Mouse (Mus musculus) common myeloid progenitor, adult 5-6 weeks (primary cell): ENCODE results near the gene Dpy30. TPM values are rescaled to one million over a fixed set of nuclear protein-coding genes. Genes with fewer than 3 reads are reported as not detected.
"Not testable (repeated sequence)": the region's sequence is repeated elsewhere in the genome, so short reads cannot be mapped to it uniquely, and the experiment has no call there.

ENCODE experiments used
- ATAC-seq: replicated peaks from 2 replicates; pipeline ENCODE4 v1.8.0; 2016; ENCODE audit warnings: low read depth, mild to moderate bottlenecking, moderate TSS enrichment, inconsistent platforms; ENCODE audit not compliant: poor library complexity, severe bottlenecking
- total RNA-seq: library from RNA; stranded (forward); fragments of 200-1000, 187-1606 nt; gene quantifications from 2 replicates; pipeline ENCODE4 v1.2.3, GENCODE M21; 2017

Dpy30 gene
- 107 and 148 TPM in 2 replicates for total RNA-seq

DNA sequence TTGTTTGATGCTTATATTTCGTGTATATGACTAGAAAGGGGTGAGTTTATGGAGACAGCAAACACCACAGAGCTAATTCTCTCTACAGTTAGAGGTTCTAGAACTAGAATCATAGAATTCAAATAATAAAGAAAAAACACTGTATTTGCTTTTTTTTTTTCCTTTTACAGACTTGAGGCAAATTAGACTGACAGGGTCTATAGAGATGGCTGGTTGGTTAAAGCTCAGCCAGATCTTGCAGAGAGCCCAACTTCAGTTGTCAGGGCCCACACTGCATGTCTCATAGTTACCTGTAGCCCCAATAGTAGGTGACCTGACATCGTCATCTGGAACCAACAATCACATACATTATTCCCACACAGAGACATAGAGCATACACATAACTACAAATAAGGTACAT, at the start of gene Dpy30:
Dpy30 (minus strand) TSS at position 101 of the 400 bp plus-strand sequence.
- ATAC-seq = no peak

DNA sequence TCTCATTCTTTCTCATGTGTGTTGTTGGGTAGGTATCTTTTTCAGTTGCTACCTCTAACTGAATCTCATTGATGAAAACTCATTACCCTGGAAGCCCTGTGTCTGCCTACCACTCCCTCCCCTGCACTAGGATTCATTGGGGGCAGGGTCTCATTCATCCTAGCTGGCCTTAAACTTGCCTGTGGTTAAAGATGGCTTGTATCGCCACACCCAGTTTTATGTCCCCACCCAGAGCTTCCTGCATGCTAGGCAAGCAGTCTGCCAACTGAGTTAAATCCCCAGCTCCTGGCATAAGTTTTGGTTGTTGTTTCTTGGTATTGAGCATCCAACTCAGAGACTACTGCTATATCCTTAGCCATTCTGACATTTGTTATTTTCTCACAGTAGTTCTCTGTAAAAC, 39.8 kb upstream of the Dpy30 start:
- ATAC-seq = peak; percentile 60; the same call in 1 of the 2 replicates

DNA sequence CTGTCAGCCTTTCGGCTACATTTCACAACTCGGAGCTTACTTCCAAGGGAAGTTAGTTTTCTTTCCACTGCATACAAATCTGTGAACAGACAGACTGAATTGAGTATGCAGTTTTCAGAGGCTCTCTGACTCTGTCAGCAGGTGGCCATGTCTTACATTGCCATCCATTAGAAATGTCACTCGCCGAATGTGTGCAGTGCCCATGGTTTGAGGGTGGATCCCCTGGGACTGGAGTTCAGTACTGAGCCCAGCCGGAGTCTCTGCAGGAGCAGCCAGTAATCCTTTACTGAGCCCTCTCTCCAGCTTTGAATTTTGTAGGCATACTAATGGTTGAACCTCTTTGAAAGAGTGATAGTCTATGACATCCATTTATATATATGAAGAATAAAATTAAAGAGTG, 17.4 kb upstream of the Dpy30 start:
- ATAC-seq = no peak

GRCm38 (mm10) chr17:74338937-74339804, 15.4 kb upstream of the Dpy30 start, which contains the start of gene Spast:
TSS of gene Spast (plus strand) at chr17:74338987.
- ATAC-seq = peak; percentile 48

- ATAC-seq = peak; percentile 96
These were observed 14.6 kb upstream of the Dpy30 start for GRCm38 (mm10) chr17:74338225-74338931.

GRCm38 (mm10) chr17:74331049-74331676, 7.4 kb upstream of the Dpy30 start:
- ATAC-seq = no peak

GRCm38 (mm10) chr17:74328146-74328545, 4.4 kb upstream of the Dpy30 start:
- peak; percentile 95 for ATAC-seq

DNA sequence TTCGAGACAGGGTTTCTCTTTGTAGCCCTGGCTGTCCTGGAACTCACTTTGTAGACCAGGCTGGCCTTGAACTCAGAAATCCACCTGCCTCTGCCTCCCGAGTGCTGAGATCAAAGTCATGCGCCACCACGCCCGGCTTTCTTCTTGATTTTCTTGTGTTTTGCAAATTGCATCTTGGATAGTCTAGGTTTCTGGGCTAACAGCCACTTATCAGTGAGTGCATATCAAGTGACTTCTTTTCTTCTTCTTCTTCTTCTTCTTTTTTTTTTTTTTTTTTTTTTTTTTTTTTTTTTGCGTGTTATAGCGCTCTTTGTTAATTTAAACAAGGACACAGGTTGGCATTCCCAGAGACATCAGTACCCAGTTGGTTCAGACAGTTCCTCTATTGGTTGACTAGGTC, 3.5 kb upstream of the Dpy30 start:
- not testable (repeated sequence) for ATAC-seq

DNA sequence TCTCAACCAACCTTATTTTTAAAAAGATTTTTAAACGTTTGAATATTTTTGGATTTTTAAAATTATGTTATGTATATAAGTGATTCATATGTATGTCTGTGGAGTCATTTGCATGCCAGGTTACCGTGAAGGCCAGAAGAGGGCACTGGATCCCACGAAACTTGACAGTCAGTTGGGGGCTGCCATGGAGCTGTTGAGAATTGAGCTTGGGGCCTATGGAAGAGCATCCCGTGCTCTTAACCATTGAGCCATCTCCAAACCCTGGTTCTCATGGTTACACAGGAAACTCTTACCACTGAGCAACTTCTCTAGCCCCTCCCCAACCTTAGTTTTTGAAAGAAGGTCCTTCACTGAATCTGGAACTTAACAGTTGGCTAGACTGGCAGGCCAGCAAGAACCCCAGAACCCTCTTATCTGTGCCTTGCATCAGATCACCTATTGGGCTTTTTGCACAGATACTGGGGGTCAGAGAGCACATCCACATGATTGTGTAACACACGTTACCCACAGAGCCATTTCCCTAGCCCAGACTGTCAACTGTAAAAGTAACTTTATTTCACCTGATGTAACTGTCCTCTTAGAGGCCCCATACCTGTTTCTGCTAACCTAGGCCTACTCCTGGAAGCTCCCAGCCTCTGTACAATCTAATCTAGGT, 1.2 kb downstream of the Dpy30 start:
- ATAC-seq = peak; percentile 60

GRCm38 (mm10) chr17:74318721-74319120, 5.0 kb downstream of the Dpy30 start:
- ATAC-seq = no peak

DNA sequence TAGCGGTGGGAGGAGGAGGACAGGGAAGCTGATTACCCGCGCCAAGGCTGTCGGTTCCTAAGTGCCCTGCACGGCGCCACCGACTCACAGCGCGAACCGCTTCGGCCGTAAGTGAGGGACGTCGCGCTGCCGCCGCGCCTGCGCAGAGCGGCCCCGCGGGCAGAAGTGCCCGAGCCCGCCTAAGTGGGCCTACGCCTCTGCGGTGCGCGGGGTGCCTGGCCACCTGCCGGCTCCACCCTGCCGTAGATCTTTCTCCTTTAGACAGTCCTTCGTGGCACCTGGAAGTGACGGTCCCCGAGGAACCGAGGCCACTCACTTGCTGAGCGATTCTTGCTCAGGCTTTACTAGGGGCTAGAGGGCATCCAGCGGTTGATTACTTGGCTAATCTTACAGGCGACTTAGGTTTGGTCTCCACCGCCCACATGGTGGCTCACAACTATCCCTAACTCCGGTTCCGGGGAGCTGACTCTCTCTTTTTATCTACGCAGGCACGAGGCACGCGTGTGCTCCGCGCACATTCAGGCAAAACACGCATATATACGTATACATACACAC, 7.4 kb downstream of the Dpy30 start:
- ATAC-seq = peak; percentile 84

DNA sequence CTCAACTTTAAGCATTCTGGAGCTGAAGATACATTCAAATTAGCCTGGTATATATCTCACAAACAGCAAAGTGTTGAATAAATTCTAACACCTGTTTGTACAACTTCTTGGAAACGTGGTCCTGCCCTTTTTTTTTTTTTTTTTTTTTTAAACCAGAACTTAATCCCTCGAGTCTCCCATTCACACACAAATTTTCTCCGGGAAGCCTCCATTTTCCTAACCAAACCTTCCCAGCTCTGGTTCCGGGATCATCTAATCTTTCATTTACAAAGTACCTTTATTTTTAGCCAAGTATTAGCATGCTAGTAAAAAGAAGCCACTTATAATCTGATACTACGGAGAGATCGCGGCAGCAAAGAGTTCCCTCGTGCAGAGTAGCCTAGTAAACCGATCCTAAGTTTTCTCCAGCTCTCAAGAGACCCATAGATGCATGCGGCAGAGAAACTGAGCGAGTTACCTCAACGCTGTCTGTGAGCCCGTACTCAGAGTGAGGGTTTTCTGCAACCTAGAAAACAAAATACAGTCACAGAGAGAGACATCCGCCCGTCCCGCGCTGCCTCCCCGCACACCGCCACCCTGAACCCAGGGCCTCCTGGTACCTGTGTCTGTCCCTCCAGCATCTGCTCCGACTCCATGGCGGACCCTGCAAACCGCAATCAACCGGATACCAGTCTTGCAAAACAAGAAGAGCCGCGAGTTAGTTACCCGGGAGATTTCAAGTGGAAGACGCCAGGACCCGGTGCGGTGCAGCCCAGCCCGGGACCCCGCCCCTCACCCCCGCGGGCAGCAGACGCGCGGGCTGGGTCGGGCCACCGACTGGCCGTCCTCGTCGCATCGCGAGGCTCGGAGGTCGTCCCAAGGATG, 8.1 kb downstream of the Dpy30 start:
- ATAC-seq = no peak; the same call in 1 of the 2 replicates

DNA sequence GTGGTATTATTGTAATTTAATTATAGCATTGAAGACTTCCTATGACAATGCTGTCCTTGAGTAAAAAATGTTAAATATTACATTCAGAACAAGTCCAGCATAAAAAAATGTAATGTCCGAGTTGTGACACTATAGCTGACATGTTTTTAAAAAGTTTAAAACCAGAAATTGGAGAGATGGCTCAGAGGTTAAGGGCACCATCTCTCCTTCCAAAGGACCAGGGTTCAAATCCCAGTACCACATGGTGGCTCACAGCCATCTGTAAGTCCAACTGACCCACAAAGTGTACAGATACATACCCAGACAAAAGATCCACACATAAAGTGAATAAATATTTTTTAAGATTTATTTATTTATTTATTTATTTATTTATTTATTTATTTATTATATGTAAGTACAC, 17.7 kb downstream of the Dpy30 start:
- no peak for ATAC-seq

GRCm38 (mm10) chr17:74305616-74306015, 18.1 kb downstream of the Dpy30 start:
- no peak for ATAC-seq

DNA sequence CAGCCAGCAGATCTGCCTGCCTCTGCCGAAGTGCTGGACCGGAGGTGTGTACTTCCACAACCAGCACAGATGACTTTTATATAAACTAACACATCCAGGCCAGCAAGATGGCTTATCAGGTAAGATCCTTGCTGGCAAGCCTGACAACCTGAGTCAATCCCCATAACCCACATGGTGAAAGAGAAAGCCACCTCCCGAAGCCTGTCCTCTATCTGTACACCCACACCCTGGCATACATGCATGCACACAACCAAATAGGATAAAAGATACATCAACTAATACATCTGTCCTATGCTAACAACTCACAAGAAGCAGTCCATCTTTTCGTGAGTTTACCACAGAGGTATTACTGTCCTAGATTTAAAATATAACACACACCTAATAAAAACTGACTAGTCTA, 19.7 kb downstream of the Dpy30 start:
- peak; percentile 50; the same call in 1 of the 2 replicates for ATAC-seq

DNA sequence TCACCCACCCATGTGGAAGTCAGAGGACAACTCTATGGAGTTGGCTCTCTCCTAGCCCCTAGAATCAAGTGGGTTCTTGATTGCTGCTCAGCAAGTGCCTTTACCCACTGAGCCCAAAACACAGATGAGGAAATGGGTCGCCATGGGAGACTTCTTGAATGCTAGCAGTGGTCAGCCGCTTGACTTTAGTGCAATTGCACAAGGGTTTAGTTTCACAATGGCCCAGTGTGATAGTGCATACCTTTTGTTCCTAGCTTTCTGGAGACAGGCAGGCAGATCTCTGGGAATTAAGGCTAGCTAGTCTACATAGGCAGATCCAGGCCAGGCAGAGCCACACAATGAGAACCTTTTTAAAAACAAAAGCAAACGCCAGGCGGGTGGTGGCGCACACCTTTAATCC, 23.7 kb downstream of the Dpy30 start:
- ATAC-seq = no peak

- not testable (repeated sequence) for ATAC-seq
These were observed 26.8 kb downstream of the Dpy30 start for GRCm38 (mm10) chr17:74296991-74297390.

- no peak for ATAC-seq
These were observed 27.5 kb downstream of the Dpy30 start for GRCm38 (mm10) chr17:74296076-74296823.
